Mouse (Mus musculus) hindbrain, embryonic 16.5 days (tissue): ENCODE measurements around the gene Calhm3. TPM values are rescaled to one million over a fixed set of nuclear protein-coding genes. Genes with fewer than 3 reads are reported as not detected.

Experiments used
- ATAC-seq: fragments of 200-750 bp; cut with Nextera tagmentation; 2 replicates; pipeline ENCODE4 v1.8.0; 2017; ENCODE audit warnings: moderate TSS enrichment, moderate library complexity
- H3K27ac ChIP-seq: fragments of 300-500 bp; sonication (generic); 2 replicates; pipeline ENCODE4 v1.5.1; 2014; ENCODE audit warnings: low read depth, mild to moderate bottlenecking, control low read depth, low read length, moderate library complexity
- H3K27me3 ChIP-seq: fragments of 300-500 bp; sonication (generic); replicated peaks from 2 replicates; pipeline ENCODE4 v1.6.1; 2014; ENCODE audit warnings: low read length; ENCODE audit not compliant: control insufficient read depth, insufficient read depth
- H3K36me3 ChIP-seq: fragments of 300-500 bp; sonication (generic); 2 replicates; pipeline ENCODE4 v1.6.1; 2014; ENCODE audit warnings: mild to moderate bottlenecking, low read length, moderate library complexity, mixed read lengths; ENCODE audit not compliant: control insufficient read depth, insufficient read depth
- H3K4me1 ChIP-seq: fragments of 300-500 bp; sonication (generic); 2 replicates; pipeline ENCODE4 v1.6.1; 2014; ENCODE audit warnings: low read depth, low read length; ENCODE audit not compliant: control insufficient read depth, insufficient read depth
- H3K4me2 ChIP-seq: fragments of 300-500 bp; sonication (generic); 2 replicates; pipeline ENCODE4 v1.6.1; 2014; ENCODE audit warnings: mild to moderate bottlenecking, low read length, control low read depth, moderate library complexity
- H3K4me3 ChIP-seq: fragments of 300-500 bp; sonication (generic); 2 replicates; pipeline ENCODE4 v1.5.1; 2014; ENCODE audit warnings: mild to moderate bottlenecking, low read length, control low read depth, moderate library complexity
- H3K9ac ChIP-seq: fragments of 300-500 bp; sonication (generic); 2 replicates; pipeline ENCODE4 v1.6.1; 2014; ENCODE audit warnings: low read depth, mild to moderate bottlenecking, control low read depth, low read length, moderate library complexity
- H3K9me3 ChIP-seq: fragments of 300-500 bp; sonication (generic); 2 replicates; pipeline ENCODE4 v1.6.1; 2014; ENCODE audit warnings: mild to moderate bottlenecking, low read length, moderate library complexity; ENCODE audit not compliant: control insufficient read depth
- WGBS: fragments of 180-500 bp; shearing (Covaris S2); extraction: QIAGEN DNeasy Blood & Tissue Kit; methylation state at CpG from one replicate; pipeline ENCODE4 v1.1.7; 2014; 5-methylcytosine and 5-hydroxymethylcytosine counted together
- polyA plus RNA-seq: library from polyadenylated mRNA; unstranded; fragments of >200 nt; fragmentation: Nextera tagmentation; extraction: Ambion mirVana; gene quantifications from 2 replicates; pipeline ENCODE4 v1.2.1, GENCODE M21; 2015

Calhm3 gene
- polyA plus RNA-seq, 1 experiment from 2014 or later: not detected

DNA sequence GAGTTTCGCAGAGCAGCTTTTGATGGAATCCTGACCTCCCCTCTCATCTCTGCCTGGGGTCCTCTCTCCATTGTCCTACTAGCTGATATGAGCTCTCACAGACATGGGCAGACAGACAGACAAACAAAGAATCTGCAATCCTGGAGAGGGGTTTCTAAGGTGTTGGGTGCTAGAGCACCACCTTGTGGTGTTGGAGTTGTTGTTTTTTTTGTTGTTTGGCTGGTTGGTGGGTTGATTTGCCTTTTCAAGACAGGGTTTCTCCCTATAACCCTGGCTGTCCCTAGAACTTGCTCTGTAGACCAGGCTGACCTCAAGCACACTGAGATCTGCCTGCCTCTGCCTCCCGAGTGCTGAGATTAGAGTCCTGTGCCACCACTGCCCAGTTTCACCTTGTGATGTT is 17.9 kb upstream of the Calhm3 start:
- Histone ChIP-seq H3K4me1 (peaks cover 7% of the 10 kb centered on the region), H3K9me3 (no peaks in the 10 kb centered on the region)
- ATAC-seq: no peak

GRCm38 (mm10) chr19:47174515-47174914 is 17.0 kb upstream of the Calhm3 start:
- ATAC-seq: no peak
- Histone ChIP-seq H3K9me3 (no peaks in the 10 kb centered on the region), H3K9ac (no peak overlapping the region), H3K4me1 (peaks cover 2% of the 10 kb centered on the region; the same call in 1 of the 2 replicates), H3K36me3 (no peaks in the 10 kb centered on the region), H3K27ac (no peak overlapping the region), H3K4me2 (no peak overlapping the region), H3K4me3 (no peak overlapping the region), H3K27me3 (no peaks in the 10 kb centered on the region; the same call in 1 of the 2 replicates)
- 62% methylated on average over 3 of the region's 3 CpGs for WGBS

More for the DNA sequence above, 17.9 kb upstream of the Calhm3 start:
- Histone ChIP-seq H3K4me2 (no peak overlapping the region), H3K4me3 (no peak overlapping the region), H3K27me3 (no peaks in the 10 kb centered on the region; the same call in 1 of the 2 replicates), H3K9ac (no peak overlapping the region), H3K36me3 (no peaks in the 10 kb centered on the region), H3K27ac (no peak overlapping the region)
- 76% methylated on average over 2 of the region's 2 CpGs for WGBS

- 26% methylated on average over 11 of the region's 11 CpGs for WGBS
- Histone ChIP-seq H3K9me3 (no peaks in the 10 kb centered on the region; the same call in 1 of the 2 replicates), H3K27ac (no peak overlapping the region), H3K4me3 (no peak overlapping the region), H3K9ac (no peak overlapping the region), H3K4me2 (peak overlapping the region; percentile 40; the same call in 1 of the 2 replicates), H3K27me3 (no peaks in the 10 kb centered on the region; the same call in 1 of the 2 replicates), H3K36me3 (no peaks in the 10 kb centered on the region), H3K4me1 (no peaks in the 10 kb centered on the region)
- ATAC-seq: peak; percentile 50; the same call in 1 of the 2 replicates
Observed at GRCm38 (mm10) chr19:47168793-47169412, 11.3 kb upstream of the Calhm3 start.

DNA sequence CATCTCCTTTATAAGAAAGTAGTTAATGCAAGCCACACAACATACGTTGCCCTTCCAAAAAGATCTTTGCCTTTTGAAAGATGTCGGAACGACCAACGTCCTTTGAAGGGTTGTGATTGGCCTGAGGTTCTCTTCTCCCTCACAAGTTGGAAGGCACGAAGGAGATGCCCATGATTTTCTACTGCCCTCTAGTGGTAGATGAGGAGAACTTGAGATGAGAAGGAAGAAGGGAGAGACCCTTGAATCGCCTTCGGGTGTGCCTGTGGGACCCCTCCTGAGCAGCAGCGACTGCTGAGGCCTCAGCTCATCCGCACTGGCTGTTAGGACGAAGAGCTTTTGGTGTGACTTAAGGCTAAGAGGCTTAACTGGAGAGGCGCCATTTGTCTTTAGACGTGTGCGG is 10.7 kb upstream of the Calhm3 start:
- Histone ChIP-seq H3K27me3 (no peaks in the 10 kb centered on the region; the same call in 1 of the 2 replicates), H3K27ac (no peak overlapping the region), H3K4me1 (no peaks in the 10 kb centered on the region), H3K9ac (no peak overlapping the region), H3K36me3 (no peaks in the 10 kb centered on the region), H3K4me2 (peak overlapping the region; percentile 40), H3K9me3 (no peaks in the 10 kb centered on the region; the same call in 1 of the 2 replicates), H3K4me3 (no peak overlapping the region)
- ATAC-seq: no peak
- WGBS: 9% methylated on average over 13 of the region's 13 CpGs

GRCm38 (mm10) chr19:47167617-47168214 is 10.2 kb upstream of the Calhm3 start:
- ATAC-seq: no peak
- H3K4me3 ChIP-seq: no peak overlapping the region
- H3K9ac ChIP-seq: no peak overlapping the region
- H3K36me3 ChIP-seq: no peaks in the 10 kb centered on the region
- 62% methylated on average over 7 of the region's 7 CpGs for WGBS
- H3K27me3 ChIP-seq: no peaks in the 10 kb centered on the region; the same call in 1 of the 2 replicates
- no peak overlapping the region for H3K4me2 ChIP-seq
- H3K4me1 ChIP-seq: no peaks in the 10 kb centered on the region
- no peak overlapping the region for H3K27ac ChIP-seq
- H3K9me3 ChIP-seq: no peaks in the 10 kb centered on the region; the same call in 1 of the 2 replicates

- Histone ChIP-seq H3K4me2 (no peak overlapping the region), H3K9me3 (no peaks in the 10 kb centered on the region; the same call in 1 of the 2 replicates), H3K27me3 (no peaks in the 10 kb centered on the region), H3K27ac (no peak overlapping the region), H3K9ac (no peak overlapping the region), H3K4me3 (no peak overlapping the region), H3K36me3 (no peaks in the 10 kb centered on the region), H3K4me1 (no peaks in the 10 kb centered on the region)
- WGBS: 9% methylated on average over 3 of the region's 3 CpGs
- no peak for ATAC-seq
Observed at GRCm38 (mm10) chr19:47166758-47167157, 9.2 kb upstream of the Calhm3 start.

GRCm38 (mm10) chr19:47163176-47163744 is 5.7 kb upstream of the Calhm3 start:
- no peaks in the 10 kb centered on the region for H3K4me1 ChIP-seq
- H3K4me3 ChIP-seq: no peak overlapping the region
- no peak for ATAC-seq
- 95% methylated on average over 6 of the region's 6 CpGs for WGBS
- H3K9ac ChIP-seq: no peak overlapping the region
- no peak overlapping the region for H3K27ac ChIP-seq
- no peak overlapping the region for H3K4me2 ChIP-seq
- H3K9me3 ChIP-seq: no peaks in the 10 kb centered on the region; the same call in 1 of the 2 replicates
- no peaks in the 10 kb centered on the region for H3K27me3 ChIP-seq
- H3K36me3 ChIP-seq: no peaks in the 10 kb centered on the region

- Histone ChIP-seq H3K4me3 (no peak overlapping the region), H3K27ac (no peak overlapping the region), H3K9ac (no peak overlapping the region), H3K27me3 (no peaks in the 10 kb centered on the region), H3K4me1 (no peaks in the 10 kb centered on the region), H3K4me2 (no peak overlapping the region), H3K36me3 (no peaks in the 10 kb centered on the region), H3K9me3 (no peaks in the 10 kb centered on the region; the same call in 1 of the 2 replicates)
- no peak for ATAC-seq
- 64% methylated on average over 4 of the region's 4 CpGs for WGBS
Observed at GRCm38 (mm10) chr19:47161669-47162068, 4.1 kb upstream of the Calhm3 start.

GRCm38 (mm10) chr19:47153767-47154166 is 3.8 kb downstream of the Calhm3 start:
- Histone ChIP-seq H3K4me2 (no peak overlapping the region), H3K36me3 (no peaks in the 10 kb centered on the region), H3K9ac (no peak overlapping the region), H3K27ac (no peak overlapping the region), H3K4me3 (no peak overlapping the region), H3K9me3 (no peaks in the 10 kb centered on the region), H3K27me3 (no peaks in the 10 kb centered on the region), H3K4me1 (no peaks in the 10 kb centered on the region)
- WGBS: 96% methylated on average over 7 of the region's 7 CpGs
- ATAC-seq: no peak
